Mouse (Mus musculus): Measurements from ENCODE around the gene Zdhhc23. TPM values are rescaled to one million over a fixed set of nuclear protein-coding genes. Genes with fewer than 3 reads are reported as not detected.
A peak's percentile ranks its signal among the peaks of the same experiment; 100 is the strongest.

The Zdhhc23 gene
- under 1 TPM; 0.93 to 0.96 TPM for total RNA-seq (2021)
- long read RNA-seq, experiment 1, partial matches to known transcripts = 0 of 1 reads
- long read RNA-seq, experiment 1, other reads (novel, unspliced or antisense) = 1 of 1 reads
- long read RNA-seq, experiment 2, partial matches to known transcripts = 0 of 1 reads
- long read RNA-seq, experiment 2, other reads (novel, unspliced or antisense) = 1 of 1 reads

GRCm38 (mm10) chr16:43979328-43980109 lies at the start of gene Zdhhc23:
TSS of gene Zdhhc23 (minus strand) at chr16:43979791.
- DNase-seq (ENCODE audit: low spot score in 2 of 2) = peak; percentile 37 to 46

GRCm38 (mm10) chr16:44029273-44029672 lies 49.7 kb upstream of the Zdhhc23 start:
- DNase-seq (ENCODE audit: low spot score in 2 of 2) = no peak

GRCm38 (mm10) chr16:44026822-44027221 lies 47.2 kb upstream of the Zdhhc23 start:
- no peak for DNase-seq (ENCODE audit: low spot score in 2 of 2)

GRCm38 (mm10) chr16:44026210-44026609 lies 46.6 kb upstream of the Zdhhc23 start:
- no peak for DNase-seq (ENCODE audit: low spot score in 2 of 2)

DNA sequence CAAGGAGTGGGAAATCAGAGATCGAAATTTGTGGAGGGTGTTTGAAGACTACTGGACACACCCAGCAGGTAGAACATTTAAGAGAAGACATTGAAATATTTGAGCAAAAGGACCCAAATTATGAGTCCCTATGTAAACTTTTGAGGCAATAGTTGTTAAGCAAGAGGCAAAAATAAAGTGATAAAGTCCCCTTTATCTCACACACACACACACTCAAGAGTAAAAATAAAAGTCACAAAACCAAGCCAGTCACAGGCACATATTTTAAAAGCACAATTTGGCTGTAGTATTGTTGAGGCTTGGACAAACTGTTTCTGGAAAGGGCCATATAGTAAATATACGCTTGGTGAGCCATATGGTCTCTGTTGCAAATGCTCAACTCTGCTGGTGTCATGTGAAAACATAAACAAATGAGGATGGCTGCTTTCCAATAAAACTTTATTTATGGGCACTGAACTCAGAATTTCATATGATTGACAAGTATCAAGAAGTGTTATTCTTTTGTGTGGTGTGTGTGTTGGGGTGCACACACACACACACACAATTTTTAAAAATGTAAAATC lies 39.5 kb upstream of the Zdhhc23 start:
- no peak for DNase-seq (ENCODE audit: low spot score in 2 of 2)

DNA sequence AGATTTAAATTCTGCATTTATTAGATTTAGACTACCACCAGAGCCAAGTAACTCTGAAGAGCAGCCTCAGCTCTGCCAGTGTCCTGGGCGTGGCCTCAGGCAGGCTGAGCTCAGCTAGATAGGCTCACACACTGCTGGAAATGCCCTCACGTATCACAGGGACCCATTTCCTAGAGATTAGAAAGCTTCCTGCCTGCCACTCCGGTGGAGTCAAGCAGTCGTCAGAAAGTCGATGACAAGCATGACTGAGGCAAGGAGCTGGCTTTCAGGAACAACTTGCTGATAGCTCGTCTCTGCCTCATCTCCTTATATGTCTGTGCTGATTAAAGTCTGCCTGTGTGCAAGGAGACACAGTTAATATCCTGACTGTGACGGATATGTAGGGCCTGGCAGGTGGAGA lies 38.8 kb upstream of the Zdhhc23 start:
- no peak for DNase-seq (ENCODE audit: low spot score in 2 of 2)

DNA sequence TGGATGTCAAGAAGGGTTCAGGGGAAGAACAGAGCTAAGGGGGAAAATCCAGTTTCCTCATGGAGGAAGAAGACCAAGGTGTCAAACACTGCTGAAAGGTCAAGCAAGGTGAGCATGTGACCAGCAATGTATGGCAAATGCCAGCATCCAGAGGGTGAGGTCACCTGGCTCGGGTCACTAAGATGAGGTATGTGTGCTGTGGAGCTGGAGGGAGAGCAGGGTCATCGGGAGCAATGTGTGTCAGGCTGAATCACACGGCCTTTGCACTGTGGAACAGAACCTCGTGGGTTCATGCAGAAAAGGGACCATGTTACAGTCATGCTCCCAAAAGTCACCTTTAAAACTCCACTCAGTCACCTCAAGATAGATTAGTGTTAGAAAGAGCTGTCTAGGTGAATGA lies 38.1 kb upstream of the Zdhhc23 start:
- no peak for DNase-seq (ENCODE audit: low spot score in 2 of 2)

GRCm38 (mm10) chr16:44016164-44016563 lies 36.6 kb upstream of the Zdhhc23 start:
- DNase-seq (ENCODE audit: low spot score in 2 of 2) = peak in 1 of 2 experiments; percentile 4

DNA sequence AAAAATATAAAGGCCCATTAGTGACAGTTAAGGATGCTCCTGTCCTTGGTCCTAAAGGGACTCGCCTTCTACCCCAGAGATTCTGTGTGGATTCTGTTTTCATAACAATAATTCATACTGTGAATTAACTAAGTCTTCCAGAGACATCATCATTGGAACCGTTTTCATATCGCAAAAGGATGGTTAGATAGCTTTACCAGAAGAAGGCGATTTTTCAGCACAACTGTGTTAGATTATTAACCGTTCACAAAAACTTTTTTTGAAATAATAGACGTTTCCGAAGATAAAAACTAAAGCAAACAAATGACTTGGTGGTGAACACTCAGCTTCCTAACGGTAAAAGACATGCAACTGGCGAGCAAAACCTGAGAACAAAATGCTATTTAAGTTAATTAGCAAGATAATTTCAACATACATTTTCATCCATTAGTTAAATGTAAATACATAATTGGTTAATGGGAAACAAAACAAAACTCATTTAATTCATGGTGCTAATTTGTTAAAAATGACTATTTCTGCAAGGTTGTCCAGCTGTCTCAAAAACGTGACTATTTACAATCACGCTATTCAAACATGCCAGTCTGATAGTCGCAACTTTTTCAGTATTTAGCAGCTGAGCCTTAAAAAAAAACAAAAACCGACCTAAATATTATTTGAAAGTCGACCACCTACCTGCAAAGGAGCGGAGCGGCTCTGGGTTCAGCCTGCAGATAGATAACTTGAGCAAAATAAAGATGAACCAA lies 36.0 kb upstream of the Zdhhc23 start:
- DNase-seq (ENCODE audit: low spot score in 2 of 2) = no peak

DNA sequence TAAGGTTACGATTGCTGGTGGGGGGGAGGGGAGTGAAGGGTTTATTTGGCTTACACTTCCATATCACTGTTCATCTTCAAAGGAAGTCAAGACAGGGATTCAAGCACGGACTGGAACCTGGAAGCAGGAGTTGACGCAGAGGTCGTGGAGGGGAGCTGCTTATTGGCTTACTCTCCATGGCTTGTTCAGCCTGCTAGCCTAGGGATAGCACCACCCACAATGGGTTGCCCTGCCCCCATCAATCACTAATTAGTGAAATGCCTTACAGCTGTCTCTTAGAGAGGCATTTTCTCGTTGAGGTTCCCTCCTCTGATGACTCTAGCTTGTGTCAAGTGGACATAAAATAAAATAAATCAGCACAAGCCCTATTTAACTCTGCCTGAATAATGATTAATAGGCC lies 31.4 kb upstream of the Zdhhc23 start:
- no peak for DNase-seq (ENCODE audit: low spot score in 2 of 2)

GRCm38 (mm10) chr16:44002086-44002485 lies 22.5 kb upstream of the Zdhhc23 start:
- DNase-seq (ENCODE audit: low spot score in 2 of 2) = no peak

- no peak for DNase-seq (ENCODE audit: low spot score in 2 of 2)
Observed at GRCm38 (mm10) chr16:43999541-43999940, 19.9 kb upstream of the Zdhhc23 start.

GRCm38 (mm10) chr16:43999111-43999510 lies 19.5 kb upstream of the Zdhhc23 start:
- no peak for DNase-seq (ENCODE audit: low spot score in 2 of 2)

DNA sequence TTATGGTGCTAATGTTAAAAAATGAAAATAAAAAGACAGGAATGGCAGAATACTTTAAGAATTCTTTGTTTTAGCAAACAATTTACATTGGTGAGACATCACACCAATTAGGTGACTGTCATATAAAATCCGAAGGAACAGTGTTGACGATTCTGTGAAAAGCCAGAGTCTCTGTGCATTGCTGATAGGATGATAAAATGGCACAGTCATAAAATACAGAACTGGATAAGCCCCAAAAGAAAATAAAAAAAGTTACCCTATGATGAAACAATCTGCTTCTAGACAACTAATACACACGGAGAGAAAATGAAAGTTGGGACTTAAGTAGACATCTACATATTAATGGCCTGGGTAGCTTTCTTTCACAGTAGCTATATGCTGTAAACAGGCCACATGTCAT lies 15.0 kb upstream of the Zdhhc23 start:
- DNase-seq (ENCODE audit: low spot score in 2 of 2) = no peak

DNA sequence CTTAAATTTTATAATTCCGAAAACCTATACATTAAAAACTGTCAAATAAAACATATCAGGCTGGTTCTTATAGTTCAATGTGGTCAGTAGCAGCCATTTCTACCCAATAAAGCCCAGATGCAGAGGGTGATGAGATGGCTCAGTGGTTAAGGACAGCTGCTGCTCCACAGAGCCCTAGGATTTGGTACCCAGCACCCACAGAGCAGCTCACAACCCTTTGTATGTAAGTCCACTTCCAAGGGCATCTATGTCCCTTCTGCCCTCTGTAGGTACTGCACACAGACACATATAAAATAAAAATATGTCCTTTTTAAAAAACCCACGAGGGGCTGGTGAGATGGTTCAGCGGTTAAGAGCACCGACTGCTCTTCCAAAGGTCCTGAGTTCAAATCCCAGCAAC lies 6.7 kb upstream of the Zdhhc23 start:
- no peak for DNase-seq (ENCODE audit: low spot score in 2 of 2)

DNA sequence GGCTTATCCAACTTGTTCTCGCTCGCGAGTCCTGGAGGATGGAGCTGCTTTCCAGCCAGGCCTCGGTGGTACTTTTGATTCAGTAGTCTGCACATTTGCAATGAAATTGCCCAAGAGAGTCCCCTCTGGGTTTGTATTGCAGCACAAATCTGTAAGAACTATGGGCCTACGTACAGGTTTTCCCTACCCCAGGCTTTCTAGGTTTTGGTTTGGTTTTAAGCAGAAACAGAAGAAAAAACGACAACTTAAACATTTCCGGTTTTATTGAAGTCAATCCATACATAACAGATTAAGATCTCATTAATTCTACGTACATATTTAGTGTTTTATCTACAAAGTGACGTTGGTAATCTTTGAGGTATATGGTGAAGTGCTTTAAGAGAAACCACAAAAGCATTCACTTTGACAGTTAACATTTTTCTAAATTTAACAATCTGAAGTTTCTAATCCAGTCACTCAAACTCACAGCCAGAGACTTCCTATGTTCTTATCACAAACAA lies 569 bp upstream of the Zdhhc23 start:
- DNase-seq (ENCODE audit: low spot score in 2 of 2) = no peak

DNA sequence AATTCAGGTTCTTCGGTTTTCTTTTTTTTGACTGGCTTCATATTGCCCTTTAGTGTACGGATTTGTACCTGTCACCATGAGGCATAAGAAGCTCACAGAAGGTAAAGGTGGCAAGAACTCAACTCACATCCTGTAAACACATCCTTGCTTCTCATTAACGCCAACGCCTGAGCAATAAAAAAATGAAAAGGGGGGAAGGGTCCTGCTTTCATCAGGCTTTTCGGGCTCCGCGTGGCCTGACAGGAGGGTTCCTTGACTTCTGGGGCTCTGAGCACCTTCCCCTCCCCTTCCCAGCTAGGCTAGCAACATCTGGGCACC lies 622 bp downstream of the Zdhhc23 start:
- DNase-seq (ENCODE audit: low spot score in 2 of 2) = no peak

DNA sequence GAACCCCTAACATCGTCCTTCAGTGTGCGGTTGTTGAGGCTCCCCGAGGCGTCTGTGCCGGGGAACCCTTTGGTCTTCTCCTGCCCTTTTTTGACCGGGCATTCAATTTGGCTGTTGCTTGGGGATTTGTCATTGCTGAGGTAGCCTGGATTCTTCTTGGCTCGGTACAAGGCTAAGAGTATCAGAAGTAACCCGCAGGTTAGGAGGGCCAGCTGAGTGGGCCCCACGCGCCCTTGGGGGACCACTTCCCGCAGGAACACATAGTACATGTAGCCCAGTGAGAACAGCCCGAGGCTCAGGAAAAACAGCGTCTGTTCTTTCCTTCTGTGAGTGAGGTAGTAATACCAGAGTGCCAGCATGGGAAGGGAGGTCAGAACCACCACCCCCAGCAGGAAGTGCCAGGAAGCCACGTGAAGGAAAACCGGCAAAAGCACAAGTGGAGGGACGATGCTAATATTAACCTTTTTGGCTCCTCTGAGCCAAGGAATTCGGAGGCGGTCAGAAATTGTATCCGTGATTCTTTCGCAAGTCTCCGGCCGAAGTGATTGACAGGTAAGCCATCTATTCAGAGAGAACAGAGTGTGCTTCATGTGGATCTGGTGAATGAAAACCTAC lies 5.9 kb downstream of the Zdhhc23 start:
- DNase-seq (ENCODE audit: low spot score in 2 of 2) = no peak

GRCm38 (mm10) chr16:43973147-43973546 lies 6.4 kb downstream of the Zdhhc23 start:
- no peak for DNase-seq (ENCODE audit: low spot score in 2 of 2)

GRCm38 (mm10) chr16:43972391-43972790 lies 7.2 kb downstream of the Zdhhc23 start:
- DNase-seq (ENCODE audit: low spot score in 2 of 2) = no peak

GRCm38 (mm10) chr16:43971741-43972140 lies 7.8 kb downstream of the Zdhhc23 start:
- no peak for DNase-seq (ENCODE audit: low spot score in 2 of 2)
